Mouse (Mus musculus) thymus, postnatal 25 days (tissue): ENCODE data around the gene Cdk14.
"Not testable (repeated sequence)": the region's sequence is repeated elsewhere in the genome, so short reads cannot be mapped to it uniquely, and the experiment has no call there.

Experiments used
- DNase-seq: peaks from one replicate; pipeline ENCODE4 v3.0.0; 2022

Gene Cdk14

GRCm38 (mm10) chr5:5260966-5261724 is 159.0 kb downstream of the Cdk14 start:
- no peak for DNase-seq

- no peak for DNase-seq
Measured at GRCm38 (mm10) chr5:5260309-5260708, 159.8 kb downstream of the Cdk14 start.

GRCm38 (mm10) chr5:5254391-5254790 is 165.7 kb downstream of the Cdk14 start:
- DNase-seq = no peak

GRCm38 (mm10) chr5:5253177-5253576 is 166.9 kb downstream of the Cdk14 start:
- no peak for DNase-seq

GRCm38 (mm10) chr5:5247671-5248070 is 172.4 kb downstream of the Cdk14 start:
- no peak for DNase-seq

- no peak for DNase-seq
Measured at GRCm38 (mm10) chr5:5246534-5247175, 173.5 kb downstream of the Cdk14 start.

- no peak for DNase-seq
Measured at GRCm38 (mm10) chr5:5245182-5245581, 174.9 kb downstream of the Cdk14 start.

GRCm38 (mm10) chr5:5243648-5244047 is 176.5 kb downstream of the Cdk14 start:
- DNase-seq = no peak

GRCm38 (mm10) chr5:5242704-5243103 is 177.4 kb downstream of the Cdk14 start:
- no peak for DNase-seq

- no peak for DNase-seq
Measured at GRCm38 (mm10) chr5:5241088-5241487, 179.0 kb downstream of the Cdk14 start.

- DNase-seq = no peak
Measured at GRCm38 (mm10) chr5:5240121-5240520, 180.0 kb downstream of the Cdk14 start.

GRCm38 (mm10) chr5:5234935-5235334 is 185.2 kb downstream of the Cdk14 start:
- DNase-seq = not testable (repeated sequence)

GRCm38 (mm10) chr5:5226966-5227365 is 193.1 kb downstream of the Cdk14 start:
- no peak for DNase-seq

GRCm38 (mm10) chr5:5211780-5212135 is 208.4 kb downstream of the Cdk14 start:
- DNase-seq = no peak

GRCm38 (mm10) chr5:5211034-5211779 is 208.9 kb downstream of the Cdk14 start:
- no peak for DNase-seq

GRCm38 (mm10) chr5:5208016-5208415 is 212.1 kb downstream of the Cdk14 start:
- DNase-seq = no peak

GRCm38 (mm10) chr5:5206012-5206411 is 214.1 kb downstream of the Cdk14 start:
- DNase-seq = no peak

- no peak for DNase-seq
Measured at GRCm38 (mm10) chr5:5194562-5195221, 225.4 kb downstream of the Cdk14 start.

- no peak for DNase-seq
Measured at GRCm38 (mm10) chr5:5189590-5189989, 230.5 kb downstream of the Cdk14 start.

- no peak for DNase-seq
Measured at GRCm38 (mm10) chr5:5185987-5186742, 233.9 kb downstream of the Cdk14 start.

- DNase-seq = no peak
Measured at GRCm38 (mm10) chr5:5185521-5185920, 234.6 kb downstream of the Cdk14 start.

GRCm38 (mm10) chr5:5180711-5181110 is 239.4 kb downstream of the Cdk14 start:
- no peak for DNase-seq

- DNase-seq = no peak
Measured at GRCm38 (mm10) chr5:5180311-5180710, 239.8 kb downstream of the Cdk14 start.
